Mouse (Mus musculus): ENCODE data around the gene S100a1. TPM values are rescaled to one million over a fixed set of nuclear protein-coding genes. Genes with fewer than 3 reads are reported as not detected.

Gene S100a1
- 386 TPM in 2 replicates for polyA plus RNA-seq (2015; fragmentation: Nextera tagmentation; extraction: Ambion mirVana)

GRCm38 (mm10) chr3:90513796-90514590 is at the start of gene S100a1, which contains the start of gene S100a13:
Gene S100a1 (minus strand): TSS chr3:90514392.
Gene S100a13 (plus strand): TSS chr3:90514435.
- Histone ChIP-seq H3K9ac (ENCODE audit: low read length) (peak within 1 kb of the TSS; percentile 61), H3K27me3 (ENCODE audit: control insufficient read depth, insufficient read depth, low read length) (no peaks in the 10 kb centered on the region), H3K4me1 (replicated peaks; ENCODE audit: control insufficient read depth, insufficient read depth) (no peaks in the 10 kb centered on the region; the same call in 1 of the 2 replicates), H3K4me2 (replicated peaks; ENCODE audit: low read depth) (peak within 1 kb of the TSS; percentile 88), H3K27ac (replicated peaks) (peak within 1 kb of the TSS; percentile 84), H3K9me3 (ENCODE audit: control insufficient read depth, low read length) (no peaks in the 10 kb centered on the region), H3K36me3 (ENCODE audit: control insufficient read depth, insufficient read depth, low read length) (no peaks in the 10 kb centered on the region; the same call in 1 of the 2 replicates), H3K4me3 (ENCODE audit: low read depth, low read length) (peak within 1 kb of the TSS; percentile 48)
- WGBS: 5% methylated on average over 25 of the region's 25 CpGs
- TF ChIP-seq CTCF (IDR thresholded peaks at IDR 0.05; ENCODE audit: low read depth) (peak; percentile 72), EP300 (optimal IDR thresholded peaks at IDR 0.05) (no peak)
- DNase-seq (ENCODE audit: low spot score): peak; percentile 79
- peak; percentile 80 for ATAC-seq (ENCODE audit: low FRiP score, low TSS enrichment)

DNA sequence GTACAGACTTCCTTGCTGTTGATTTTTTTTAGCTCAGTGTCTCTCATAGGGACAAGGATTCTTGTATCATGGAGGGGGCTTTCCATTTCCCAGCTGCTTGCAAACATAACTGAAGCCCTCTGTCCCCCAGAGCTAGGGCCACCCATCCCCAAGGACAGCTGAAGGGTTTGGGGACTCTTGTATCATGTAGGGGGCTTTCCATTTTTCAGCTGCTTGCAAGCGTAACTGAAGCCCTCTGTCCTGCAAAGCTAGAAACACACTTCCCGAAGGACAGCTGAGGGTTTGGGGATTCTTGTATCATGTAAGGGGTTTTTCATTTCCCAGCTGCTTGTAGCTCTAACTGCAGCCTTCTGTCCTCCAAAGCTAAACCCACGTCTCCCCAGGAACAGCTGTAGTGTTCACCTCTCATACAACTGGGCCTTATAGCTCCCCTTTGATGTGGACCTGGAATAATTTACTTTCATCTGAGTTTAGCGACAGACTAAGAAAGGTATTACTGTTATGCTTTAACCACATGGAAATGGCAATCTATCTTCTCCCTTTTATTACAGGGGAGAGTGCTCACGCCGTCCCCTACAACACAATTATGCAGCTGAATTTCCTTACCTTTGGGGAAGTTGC is 45.9 kb upstream of the S100a1 start, which contains the start of gene S100a3:
TSS of gene S100a3 (plus strand) at position 571 of the 621 bp plus-strand sequence.
- DNase-seq (ENCODE audit: low spot score) (no peak), ATAC-seq (ENCODE audit: low FRiP score, low TSS enrichment) (no peak)
- Histone ChIP-seq H3K4me2 (replicated peaks; ENCODE audit: low read depth) (no peak within 1 kb of the TSS), H3K36me3 (ENCODE audit: control insufficient read depth, insufficient read depth, low read length) (no peaks in the 10 kb centered on the region), H3K27ac (replicated peaks) (no peak within 1 kb of the TSS), H3K9ac (ENCODE audit: low read length) (no peak within 1 kb of the TSS), H3K4me3 (ENCODE audit: low read depth, low read length) (no peak within 1 kb of the TSS), H3K9me3 (ENCODE audit: control insufficient read depth, low read length) (no peaks in the 10 kb centered on the region), H3K4me1 (replicated peaks; ENCODE audit: control insufficient read depth, insufficient read depth) (no peaks in the 10 kb centered on the region), H3K27me3 (ENCODE audit: control insufficient read depth, insufficient read depth, low read length) (no peaks in the 10 kb centered on the region)
- WGBS: 68% methylated on average over 6 of the region's 6 CpGs
- no peak for TF ChIP-seq CTCF (IDR thresholded peaks at IDR 0.05; ENCODE audit: low read depth)

- Histone ChIP-seq H3K4me3 (ENCODE audit: low read depth, low read length) (no peak overlapping the region), H3K4me2 (replicated peaks; ENCODE audit: low read depth) (no peak overlapping the region), H3K27ac (replicated peaks) (0 out of 2 replicates have a peak overlapping the region, but pooled peaks have one; percentile 40), H3K4me1 (replicated peaks; ENCODE audit: control insufficient read depth, insufficient read depth) (no peaks in the 10 kb centered on the region), H3K36me3 (ENCODE audit: control insufficient read depth, insufficient read depth, low read length) (no peaks in the 10 kb centered on the region), H3K27me3 (ENCODE audit: control insufficient read depth, insufficient read depth, low read length) (no peaks in the 10 kb centered on the region), H3K9me3 (ENCODE audit: control insufficient read depth, low read length) (no peaks in the 10 kb centered on the region), H3K9ac (ENCODE audit: low read length) (no peak overlapping the region)
- TF ChIP-seq CTCF (IDR thresholded peaks at IDR 0.05; ENCODE audit: low read depth) (no peak), EP300 (optimal IDR thresholded peaks at IDR 0.05) (no peak)
- DNase-seq (ENCODE audit: low spot score) (no peak), ATAC-seq (ENCODE audit: low FRiP score, low TSS enrichment) (no peak)
- WGBS: 54% methylated on average over 5 of the region's 5 CpGs
These were observed 41.8 kb upstream of the S100a1 start for GRCm38 (mm10) chr3:90555954-90556353.

GRCm38 (mm10) chr3:90552231-90552630 is 38.0 kb upstream of the S100a1 start:
- Histone ChIP-seq H3K36me3 (ENCODE audit: control insufficient read depth, insufficient read depth, low read length) (no peaks in the 10 kb centered on the region), H3K4me1 (replicated peaks; ENCODE audit: control insufficient read depth, insufficient read depth) (no peaks in the 10 kb centered on the region), H3K9ac (ENCODE audit: low read length) (no peak overlapping the region), H3K4me2 (replicated peaks; ENCODE audit: low read depth) (no peak overlapping the region), H3K9me3 (ENCODE audit: control insufficient read depth, low read length) (no peaks in the 10 kb centered on the region), H3K4me3 (ENCODE audit: low read depth, low read length) (no peak overlapping the region), H3K27ac (replicated peaks) (no peak overlapping the region), H3K27me3 (ENCODE audit: control insufficient read depth, insufficient read depth, low read length) (no peaks in the 10 kb centered on the region)
- WGBS: 62% methylated on average over 2 of the region's 2 CpGs
- ATAC-seq (ENCODE audit: low FRiP score, low TSS enrichment) (no peak), DNase-seq (ENCODE audit: low spot score) (no peak)
- TF ChIP-seq CTCF (IDR thresholded peaks at IDR 0.05; ENCODE audit: low read depth) (no peak), EP300 (optimal IDR thresholded peaks at IDR 0.05) (no peak)

DNA sequence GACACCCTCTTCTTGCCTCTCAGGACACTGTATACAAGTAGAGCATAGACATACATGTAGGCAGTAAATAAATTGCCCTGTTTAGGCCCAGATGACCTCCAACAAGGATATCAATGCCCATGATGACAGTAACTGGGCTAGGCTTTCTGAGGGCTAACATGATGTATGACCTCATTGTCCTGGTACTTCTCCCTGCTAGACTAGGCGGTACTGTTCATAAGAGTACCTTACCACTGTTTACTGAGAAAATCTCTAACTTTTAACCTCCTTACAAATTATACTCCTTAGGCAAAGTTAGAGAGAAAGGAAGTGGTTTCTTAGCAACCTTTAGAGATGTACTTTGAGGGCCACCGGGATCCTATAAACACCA is 36.2 kb upstream of the S100a1 start:
- no peak overlapping the region for H3K4me2 ChIP-seq (replicated peaks; ENCODE audit: low read depth)
- H3K36me3 ChIP-seq (ENCODE audit: control insufficient read depth, insufficient read depth, low read length): no peaks in the 10 kb centered on the region
- ATAC-seq (ENCODE audit: low FRiP score, low TSS enrichment) (peak; percentile 67), DNase-seq (ENCODE audit: low spot score) (no peak)
- H3K9ac ChIP-seq (ENCODE audit: low read length): no peak overlapping the region
- H3K27me3 ChIP-seq (ENCODE audit: control insufficient read depth, insufficient read depth, low read length): no peaks in the 10 kb centered on the region
- H3K27ac ChIP-seq (replicated peaks): no peak overlapping the region
- H3K9me3 ChIP-seq (ENCODE audit: control insufficient read depth, low read length): no peaks in the 10 kb centered on the region
- TF ChIP-seq CTCF (IDR thresholded peaks at IDR 0.05; ENCODE audit: low read depth) (no peak), EP300 (optimal IDR thresholded peaks at IDR 0.05) (no peak)
- WGBS: 69% methylated on average over 2 of the region's 2 CpGs
- no peaks in the 10 kb centered on the region for H3K4me1 ChIP-seq (replicated peaks; ENCODE audit: control insufficient read depth, insufficient read depth)
- H3K4me3 ChIP-seq (ENCODE audit: low read depth, low read length): no peak overlapping the region

Data from stomach, postnatal 0 days (tissue).